Mouse (Mus musculus): Measurements from ENCODE around the gene Anks3. TPM values are rescaled to one million over a fixed set of nuclear protein-coding genes. Genes with fewer than 3 reads are reported as not detected.

Gene Anks3
- polyA plus RNA-seq, 2 experiments = 59.3 to 106 TPM

- DNase-seq (ENCODE audit: low spot score) (no peak), ATAC-seq (ENCODE audit: low FRiP score, low read depth) (no peak)
- H3K4me2 ChIP-seq (replicated peaks; ENCODE audit: low read depth, low read length, severe bottlenecking) = no peak overlapping the region
- WGBS = 60% methylated on average over 1 of the region's 1 CpGs
- no peaks in the 10 kb centered on the region for H3K9me3 ChIP-seq (ENCODE audit: control insufficient read depth, low read length)
- no peaks in the 10 kb centered on the region for H3K4me1 ChIP-seq (ENCODE audit: control insufficient read depth, insufficient read depth, low read length)
- H3K27me3 ChIP-seq (ENCODE audit: control insufficient read depth, insufficient read depth, low read length) = no peaks in the 10 kb centered on the region
- no peaks in the 10 kb centered on the region for H3K36me3 ChIP-seq (ENCODE audit: control insufficient read depth, insufficient read depth, low read length)
- no peak overlapping the region for H3K4me3 ChIP-seq (replicated peaks; ENCODE audit: low read length)
- no peak overlapping the region for H3K9ac ChIP-seq (ENCODE audit: low read depth, low read length, severe bottlenecking)
- H3K27ac ChIP-seq (replicated peaks; ENCODE audit: low read depth, low read length) = no peak overlapping the region
- no peak for TF ChIP-seq POLR2A (IDR thresholded peaks at IDR 0.05; ENCODE audit: borderline replicate concordance, extremely low read depth, insufficient read depth, insufficient read length)
These were observed 35.0 kb upstream of the Anks3 start for GRCm38 (mm10) chr16:4998984-4999383.

GRCm38 (mm10) chr16:4997553-4997952 lies 33.5 kb upstream of the Anks3 start, which contains the start of gene Sept12:
Gene Sept12, minus strand, starts transcription at chr16:4997852.
- WGBS = 40% methylated on average over 3 of the region's 3 CpGs
- Histone ChIP-seq H3K9ac (ENCODE audit: low read depth, low read length, severe bottlenecking) (no peak within 1 kb of the TSS), H3K4me3 (replicated peaks; ENCODE audit: low read length) (no peak within 1 kb of the TSS), H3K27me3 (ENCODE audit: control insufficient read depth, insufficient read depth, low read length) (no peaks in the 10 kb centered on the region), H3K4me1 (ENCODE audit: control insufficient read depth, insufficient read depth, low read length) (no peaks in the 10 kb centered on the region), H3K9me3 (ENCODE audit: control insufficient read depth, low read length) (no peaks in the 10 kb centered on the region), H3K36me3 (ENCODE audit: control insufficient read depth, insufficient read depth, low read length) (no peaks in the 10 kb centered on the region), H3K27ac (replicated peaks; ENCODE audit: low read depth, low read length) (no peak within 1 kb of the TSS), H3K4me2 (replicated peaks; ENCODE audit: low read depth, low read length, severe bottlenecking) (no peak within 1 kb of the TSS)
- no peak for TF ChIP-seq POLR2A (IDR thresholded peaks at IDR 0.05; ENCODE audit: borderline replicate concordance, extremely low read depth, insufficient read depth, insufficient read length)
- no peak for ATAC-seq (ENCODE audit: low FRiP score, low read depth)
- no peak for DNase-seq (ENCODE audit: low spot score)

- Histone ChIP-seq H3K9me3 (ENCODE audit: control insufficient read depth, low read length) (no peaks in the 10 kb centered on the region), H3K4me3 (replicated peaks; ENCODE audit: low read length) (no peak overlapping the region), H3K4me1 (ENCODE audit: control insufficient read depth, insufficient read depth, low read length) (no peaks in the 10 kb centered on the region), H3K9ac (ENCODE audit: low read depth, low read length, severe bottlenecking) (no peak overlapping the region), H3K27me3 (ENCODE audit: control insufficient read depth, insufficient read depth, low read length) (no peaks in the 10 kb centered on the region), H3K4me2 (replicated peaks; ENCODE audit: low read depth, low read length, severe bottlenecking) (no peak overlapping the region), H3K27ac (replicated peaks; ENCODE audit: low read depth, low read length) (no peak overlapping the region), H3K36me3 (ENCODE audit: control insufficient read depth, insufficient read depth, low read length) (no peaks in the 10 kb centered on the region)
- ATAC-seq (ENCODE audit: low FRiP score, low read depth) (no peak), DNase-seq (ENCODE audit: low spot score) (no peak)
- TF ChIP-seq POLR2A (IDR thresholded peaks at IDR 0.05; ENCODE audit: borderline replicate concordance, extremely low read depth, insufficient read depth, insufficient read length) = no peak
- 75% methylated on average over 4 of the region's 4 CpGs for WGBS
These were observed 29.3 kb upstream of the Anks3 start for GRCm38 (mm10) chr16:4993276-4993675.

GRCm38 (mm10) chr16:4984717-4985116 lies 20.7 kb upstream of the Anks3 start:
- no peak overlapping the region for H3K4me2 ChIP-seq (replicated peaks; ENCODE audit: low read depth, low read length, severe bottlenecking)
- no peaks in the 10 kb centered on the region for H3K27me3 ChIP-seq (ENCODE audit: control insufficient read depth, insufficient read depth, low read length)
- TF ChIP-seq POLR2A (IDR thresholded peaks at IDR 0.05; ENCODE audit: borderline replicate concordance, extremely low read depth, insufficient read depth, insufficient read length) = no peak
- no peak overlapping the region for H3K4me3 ChIP-seq (replicated peaks; ENCODE audit: low read length)
- no peaks in the 10 kb centered on the region for H3K36me3 ChIP-seq (ENCODE audit: control insufficient read depth, insufficient read depth, low read length)
- no peak overlapping the region for H3K27ac ChIP-seq (replicated peaks; ENCODE audit: low read depth, low read length)
- ATAC-seq (ENCODE audit: low FRiP score, low read depth) = no peak
- WGBS = 89% methylated on average over 12 of the region's 12 CpGs
- no peak overlapping the region for H3K9ac ChIP-seq (ENCODE audit: low read depth, low read length, severe bottlenecking)
- H3K9me3 ChIP-seq (ENCODE audit: control insufficient read depth, low read length) = no peaks in the 10 kb centered on the region
- no peaks in the 10 kb centered on the region for H3K4me1 ChIP-seq (ENCODE audit: control insufficient read depth, insufficient read depth, low read length)
- DNase-seq (ENCODE audit: low spot score) = no peak

- Histone ChIP-seq H3K9ac (ENCODE audit: low read depth, low read length, severe bottlenecking) (no peak overlapping the region), H3K27me3 (ENCODE audit: control insufficient read depth, insufficient read depth, low read length) (no peaks in the 10 kb centered on the region), H3K36me3 (ENCODE audit: control insufficient read depth, insufficient read depth, low read length) (no peaks in the 10 kb centered on the region), H3K27ac (replicated peaks; ENCODE audit: low read depth, low read length) (no peak overlapping the region), H3K4me2 (replicated peaks; ENCODE audit: low read depth, low read length, severe bottlenecking) (no peak overlapping the region), H3K4me1 (ENCODE audit: control insufficient read depth, insufficient read depth, low read length) (no peaks in the 10 kb centered on the region), H3K4me3 (replicated peaks; ENCODE audit: low read length) (no peak overlapping the region), H3K9me3 (ENCODE audit: control insufficient read depth, low read length) (no peaks in the 10 kb centered on the region)
- 75% methylated on average over 4 of the region's 4 CpGs for WGBS
- peak; percentile 21 for DNase-seq (ENCODE audit: low spot score)
- no peak for ATAC-seq (ENCODE audit: low FRiP score, low read depth)
- TF ChIP-seq POLR2A (IDR thresholded peaks at IDR 0.05; ENCODE audit: borderline replicate concordance, extremely low read depth, insufficient read depth, insufficient read length) = no peak
These were observed 15.9 kb upstream of the Anks3 start for GRCm38 (mm10) chr16:4979755-4980380.
